Mouse (Mus musculus) hindbrain, embryonic 12.5 days (tissue): ENCODE measurements around the gene Olfr295. TPM values are rescaled to one million over a fixed set of nuclear protein-coding genes. Genes with fewer than 3 reads are reported as not detected.

Experiments used
- ATAC-seq: fragments of 200-750 bp; cut with Nextera tagmentation; 2 replicates; pipeline ENCODE4 v1.8.0; 2017; ENCODE audit warnings: moderate TSS enrichment; ENCODE audit not compliant: low FRiP score
- H3K27ac ChIP-seq: fragments of 300-500 bp; sonication (generic); 2 replicates; pipeline ENCODE4 v1.5.1; 2016; ENCODE audit warnings: mild to moderate bottlenecking
- H3K27me3 ChIP-seq: fragments of 300-500 bp; sonication (generic); 2 replicates; pipeline ENCODE4 v1.6.1; 2016; ENCODE audit warnings: mild to moderate bottlenecking
- H3K36me3 ChIP-seq: fragments of 300-500 bp; sonication (generic); 2 replicates; pipeline ENCODE4 v1.6.1; 2016; ENCODE audit warnings: mild to moderate bottlenecking
- H3K4me1 ChIP-seq: fragments of 300-500 bp; sonication (generic); 2 replicates; pipeline ENCODE4 v1.6.1; 2016
- H3K4me2 ChIP-seq: fragments of 300-500 bp; sonication (generic); replicated peaks from 2 replicates; pipeline ENCODE4 v1.6.1; 2016; ENCODE audit warnings: mild to moderate bottlenecking
- H3K4me3 ChIP-seq: fragments of 300-500 bp; sonication (generic); 2 replicates; pipeline ENCODE4 v1.5.1; 2016; ENCODE audit warnings: mild to moderate bottlenecking
- H3K9ac ChIP-seq: fragments of 300-500 bp; sonication (generic); 2 replicates; pipeline ENCODE4 v1.6.1; 2016; ENCODE audit warnings: mild to moderate bottlenecking, moderate library complexity
- H3K9me3 ChIP-seq: fragments of 300-500 bp; sonication (generic); replicated peaks from 2 replicates; pipeline ENCODE4 v1.6.1; 2016; ENCODE audit warnings: mild to moderate bottlenecking
- WGBS: fragments of 180-500 bp; shearing (Covaris S2); methylation state at CpG from one replicate; pipeline ENCODE4 v1.1.7; 2016; 5-methylcytosine and 5-hydroxymethylcytosine counted together
- polyA plus RNA-seq: library from polyadenylated mRNA; unstranded; fragments of >200 nt; fragmentation: Nextera tagmentation; extraction: Ambion mirVana; gene quantifications from 2 replicates; pipeline ENCODE4 v1.2.1, GENCODE M21; 2016

Olfr295 gene
- polyA plus RNA-seq = not detected in 2 replicates

DNA sequence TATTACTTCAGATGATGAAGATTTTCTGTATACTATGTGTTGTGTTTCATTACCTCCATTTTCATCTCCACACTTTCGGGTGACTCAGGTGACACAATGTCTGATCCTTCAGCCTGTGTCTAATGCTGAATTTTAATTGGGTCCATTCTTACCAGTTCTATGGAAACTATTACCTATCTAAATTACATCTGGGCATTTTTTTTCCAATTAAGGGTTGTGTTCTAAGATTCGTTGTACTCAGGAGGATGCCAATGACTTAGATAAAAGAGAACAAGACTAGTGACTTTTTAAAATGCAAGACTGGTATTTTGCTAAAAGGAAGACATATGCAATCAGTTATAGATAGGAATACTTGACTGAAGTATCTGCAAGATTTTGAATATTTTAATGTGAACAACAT, at the start of gene Olfr295:
TSS of gene Olfr295 (plus strand) at position 301 of the 400 bp plus-strand sequence.
- Histone ChIP-seq H3K9me3 (no peaks in the 10 kb centered on the region), H3K4me2 (no peak within 1 kb of the TSS), H3K4me1 (no peaks in the 10 kb centered on the region), H3K36me3 (no peaks in the 10 kb centered on the region), H3K27ac (no peak within 1 kb of the TSS), H3K4me3 (no peak within 1 kb of the TSS), H3K9ac (no peak within 1 kb of the TSS), H3K27me3 (no peaks in the 10 kb centered on the region)
- 85% methylated on average over 2 of the region's 2 CpGs for WGBS
- ATAC-seq = no peak

DNA sequence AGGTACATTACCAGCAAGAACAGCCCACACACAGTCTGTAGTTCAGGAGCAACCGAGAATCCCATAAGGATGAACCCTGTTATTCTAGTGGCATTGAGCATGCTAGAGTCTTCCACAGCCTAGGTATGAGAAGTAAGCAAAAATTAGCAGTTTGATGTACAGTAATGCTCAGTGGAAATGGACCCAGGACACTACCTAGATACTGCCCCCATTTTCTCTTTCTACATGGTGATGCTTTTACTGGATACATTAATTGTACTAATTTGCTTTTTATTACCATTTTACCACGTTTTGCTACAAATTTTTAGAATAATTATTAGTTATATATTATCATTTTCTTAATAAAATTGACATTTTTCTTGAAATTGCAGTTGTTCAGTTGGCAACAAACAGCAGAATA, 32.9 kb downstream of the Olfr295 start, which contains the start of gene Olfr294:
TSS of gene Olfr294 (minus strand) at position 101 of the 400 bp plus-strand sequence.
- Histone ChIP-seq H3K9me3 (no peaks in the 10 kb centered on the region), H3K4me2 (no peak within 1 kb of the TSS), H3K4me3 (no peak within 1 kb of the TSS), H3K27me3 (no peaks in the 10 kb centered on the region), H3K27ac (no peak within 1 kb of the TSS), H3K9ac (no peak within 1 kb of the TSS), H3K4me1 (no peaks in the 10 kb centered on the region), H3K36me3 (no peaks in the 10 kb centered on the region)
- 69% methylated on average over 2 of the region's 2 CpGs for WGBS
- no peak for ATAC-seq

Other genes with a start within 250 kb of the Olfr295 start
- not detected in 2 replicates for gene Olfr307, start 246.3 kb upstream of the Olfr295 start, polyA plus RNA-seq
- not detected in 2 replicates for gene Olfr305, start 216.9 kb upstream of the Olfr295 start, polyA plus RNA-seq
- not detected in 2 replicates for gene Olfr304, start 197.2 kb upstream of the Olfr295 start, polyA plus RNA-seq
- not detected in 2 replicates for gene Olfr303, start 186.1 kb upstream of the Olfr295 start, polyA plus RNA-seq
- gene Olfr301, start 180.0 kb upstream of the Olfr295 start, polyA plus RNA-seq = not detected in 2 replicates
- gene Olfr299, start 123.9 kb upstream of the Olfr295 start, polyA plus RNA-seq = not detected in 2 replicates
- not detected in 2 replicates for gene Olfr298, start 91.4 kb upstream of the Olfr295 start, polyA plus RNA-seq
- not detected in 2 replicates for gene Olfr297, start 63.9 kb upstream of the Olfr295 start, polyA plus RNA-seq
- gene Olfr294, start 32.8 kb downstream of the Olfr295 start, polyA plus RNA-seq = not detected in 2 replicates
- not detected in 2 replicates for gene Olfr293, start 65.2 kb downstream of the Olfr295 start, polyA plus RNA-seq
- not detected in 2 replicates for gene Olfr292, start 104.5 kb downstream of the Olfr295 start, polyA plus RNA-seq
- gene Folh1, start 192.1 kb downstream of the Olfr295 start, polyA plus RNA-seq = 0.18 and 0.21 TPM in 2 replicates
- not detected in 2 replicates for gene Vmn2r77, start 211.2 kb downstream of the Olfr295 start, polyA plus RNA-seq